Mouse (Mus musculus) midbrain, embryonic 10.5 days (tissue): ENCODE data around the gene Thap4. TPM values are rescaled to one million over a fixed set of nuclear protein-coding genes. Genes with fewer than 3 reads are reported as not detected.
"Not testable (repeated sequence)": the region's sequence is repeated elsewhere in the genome, so short reads cannot be mapped to it uniquely, and the experiment has no call there.

Experiments
- DNase-seq: peaks from one replicate; pipeline ENCODE4 v3.0.0-alpha.2; 2017; ENCODE audit warnings: low spot score
- H3K27ac ChIP-seq: fragments of 300-500 bp; sonication (generic); replicated peaks from 2 replicates; pipeline ENCODE4 v1.5.1; 2016; ENCODE audit warnings: mild to moderate bottlenecking
- H3K27me3 ChIP-seq: fragments of 300-500 bp; sonication (generic); 2 replicates; pipeline ENCODE4 v1.6.1; 2016; ENCODE audit warnings: low read depth, mild to moderate bottlenecking; ENCODE audit not compliant: poor library complexity, severe bottlenecking
- H3K36me3 ChIP-seq: fragments of 300-500 bp; sonication (generic); 2 replicates; pipeline ENCODE4 v1.6.1; 2016; ENCODE audit warnings: mild to moderate bottlenecking, moderate library complexity
- H3K4me1 ChIP-seq: fragments of 300-500 bp; sonication (generic); 2 replicates; pipeline ENCODE4 v1.6.1; 2016
- H3K4me3 ChIP-seq: fragments of 300-500 bp; sonication (generic); 2 replicates; pipeline ENCODE4 v1.5.1; 2016; ENCODE audit warnings: mild to moderate bottlenecking, moderate library complexity
- H3K9me3 ChIP-seq: fragments of 300-500 bp; sonication (generic); replicated peaks from 2 replicates; pipeline ENCODE4 v1.6.1; 2016; ENCODE audit warnings: mild to moderate bottlenecking
- WGBS: fragments of 180-500 bp; shearing (Covaris S2); methylation state at CpG from one replicate; pipeline ENCODE4 v1.1.7; 2016; 5-methylcytosine and 5-hydroxymethylcytosine counted together
- polyA plus RNA-seq: library from polyadenylated mRNA; unstranded; fragments of >200 nt; fragmentation: Nextera tagmentation; extraction: Ambion mirVana; gene quantifications from 2 replicates; pipeline ENCODE4 v1.2.1, GENCODE M21; 2016

The Thap4 gene
- polyA plus RNA-seq, 1 experiment from 2014 or later: 47.8 TPM

GRCm38 (mm10) chr1:93685401-93686244 is 69.0 kb downstream of the Thap4 start, which contains the start of gene Bok:
TSS of gene Bok (plus strand) at chr1:93685660.
- Histone ChIP-seq H3K36me3 (peaks cover 9% of the 10 kb centered on the region), H3K27me3 (peaks cover 44% of the 10 kb centered on the region), H3K27ac (peak within 1 kb of the TSS; percentile 86), H3K4me3 (peak within 1 kb of the TSS; percentile 67), H3K4me1 (peaks cover 22% of the 10 kb centered on the region), H3K9me3 (peaks cover 5% of the 10 kb centered on the region; the same call in 1 of the 2 replicates)
- peak; percentile 72 for DNase-seq
- WGBS: under 1% methylated on average over 78 of the region's 78 CpGs

DNA sequence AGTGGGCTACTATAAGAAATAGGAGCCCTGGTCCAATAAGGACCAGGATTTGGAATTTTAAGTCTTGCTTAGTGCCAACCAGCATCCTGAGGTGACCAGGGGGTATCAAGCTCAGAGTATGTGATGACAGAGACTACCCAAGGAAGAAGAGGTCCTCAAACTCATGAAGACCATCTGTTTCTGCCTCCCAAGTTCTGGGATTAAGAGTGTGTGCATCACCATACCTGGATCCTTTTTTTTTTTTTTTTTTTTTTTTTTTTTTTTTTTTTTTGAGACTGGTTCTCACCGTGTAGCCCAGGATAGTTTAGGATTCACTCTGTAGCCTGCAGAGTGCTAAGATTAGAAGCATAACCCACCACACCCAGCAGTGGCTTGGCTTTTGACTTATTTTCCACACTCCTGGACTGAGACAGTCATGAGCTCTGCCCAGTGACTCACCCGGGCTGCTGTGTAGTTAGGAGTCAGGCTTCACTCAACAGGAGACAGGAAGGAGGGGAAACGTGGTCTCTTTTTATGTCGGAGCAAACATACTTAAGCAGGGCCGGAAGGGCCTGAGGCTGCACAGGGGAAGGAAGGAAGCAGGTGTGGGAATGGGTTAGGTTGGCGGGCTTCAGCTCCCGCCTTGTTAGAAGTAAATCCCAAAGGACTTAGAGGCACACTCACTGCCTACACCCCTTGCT is 74.6 kb downstream of the Thap4 start:
- peaks cover 5% of the 10 kb centered on the region; the same call in 1 of the 2 replicates for H3K9me3 ChIP-seq
- no peak overlapping the region for H3K4me3 ChIP-seq
- WGBS: 81% methylated on average over 7 of the region's 7 CpGs
- peaks cover 16% of the 10 kb centered on the region for H3K27me3 ChIP-seq
- DNase-seq: no peak
- H3K27ac ChIP-seq: no peak overlapping the region
- no peaks in the 10 kb centered on the region for H3K36me3 ChIP-seq
- no peaks in the 10 kb centered on the region for H3K4me1 ChIP-seq

DNA sequence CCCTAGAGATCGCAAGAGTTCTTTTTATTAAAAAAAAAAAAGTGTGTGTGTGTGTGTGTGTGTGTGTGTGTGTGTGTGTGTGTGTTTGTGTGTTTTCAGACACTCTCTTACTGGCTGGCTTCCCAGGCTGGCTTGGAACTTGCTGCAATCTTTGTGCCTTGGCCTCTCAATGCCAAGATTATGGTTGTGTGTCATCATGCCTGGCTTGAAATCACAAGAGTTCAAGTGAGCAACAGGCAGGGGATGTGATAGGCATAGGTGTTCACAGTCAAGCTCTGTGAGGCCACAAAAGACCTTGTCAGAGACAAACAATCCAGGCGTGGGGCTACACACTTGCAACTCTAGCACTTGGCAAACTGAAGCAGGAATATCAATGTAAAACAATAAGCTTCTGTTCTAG is 76.3 kb downstream of the Thap4 start:
- Histone ChIP-seq H3K27me3 (no peaks in the 10 kb centered on the region), H3K4me1 (no peaks in the 10 kb centered on the region), H3K9me3 (peaks cover 5% of the 10 kb centered on the region; the same call in 1 of the 2 replicates), H3K27ac (no peak overlapping the region), H3K36me3 (no peaks in the 10 kb centered on the region), H3K4me3 (no peak overlapping the region)
- 79% methylated on average over 2 of the region's 2 CpGs for WGBS
- no peak for DNase-seq

GRCm38 (mm10) chr1:93672682-93673081 is 82.0 kb downstream of the Thap4 start:
- Histone ChIP-seq H3K36me3 (no peaks in the 10 kb centered on the region), H3K27me3 (peaks cover 5% of the 10 kb centered on the region), H3K9me3 (no peaks in the 10 kb centered on the region), H3K4me1 (peaks cover 22% of the 10 kb centered on the region), H3K4me3 (no peak overlapping the region), H3K27ac (no peak overlapping the region)
- WGBS: 89% methylated on average over 5 of the region's 5 CpGs
- DNase-seq: no peak

DNA sequence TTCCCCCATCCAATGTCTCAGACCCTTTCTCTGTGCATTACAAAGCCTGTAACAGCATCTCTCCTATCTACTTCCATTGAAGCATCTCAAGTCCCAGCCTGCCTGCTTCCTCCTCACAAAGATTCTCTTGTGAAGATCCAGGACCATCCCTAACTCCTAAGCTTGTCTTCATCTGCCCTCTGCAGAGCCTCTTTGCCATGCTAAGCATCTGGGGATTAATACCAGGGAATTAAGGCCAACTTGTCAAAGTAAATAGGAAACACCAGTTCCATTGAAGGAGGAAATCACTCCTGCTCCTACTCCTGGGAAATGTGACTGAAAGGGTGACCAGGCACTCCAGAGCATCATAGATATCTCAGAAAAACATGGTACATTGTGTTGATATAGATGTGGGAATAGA is 84.7 kb downstream of the Thap4 start:
- H3K4me3 ChIP-seq: 0 out of 2 replicates have a peak overlapping the region, but pooled peaks have one; percentile 56
- H3K27ac ChIP-seq: 0 out of 2 replicates have a peak overlapping the region, but pooled peaks have one; percentile 88
- peaks cover 25% of the 10 kb centered on the region for H3K4me1 ChIP-seq
- H3K9me3 ChIP-seq: no peaks in the 10 kb centered on the region
- no peak for DNase-seq
- no peaks in the 10 kb centered on the region for H3K36me3 ChIP-seq
- peaks cover 5% of the 10 kb centered on the region for H3K27me3 ChIP-seq

DNA sequence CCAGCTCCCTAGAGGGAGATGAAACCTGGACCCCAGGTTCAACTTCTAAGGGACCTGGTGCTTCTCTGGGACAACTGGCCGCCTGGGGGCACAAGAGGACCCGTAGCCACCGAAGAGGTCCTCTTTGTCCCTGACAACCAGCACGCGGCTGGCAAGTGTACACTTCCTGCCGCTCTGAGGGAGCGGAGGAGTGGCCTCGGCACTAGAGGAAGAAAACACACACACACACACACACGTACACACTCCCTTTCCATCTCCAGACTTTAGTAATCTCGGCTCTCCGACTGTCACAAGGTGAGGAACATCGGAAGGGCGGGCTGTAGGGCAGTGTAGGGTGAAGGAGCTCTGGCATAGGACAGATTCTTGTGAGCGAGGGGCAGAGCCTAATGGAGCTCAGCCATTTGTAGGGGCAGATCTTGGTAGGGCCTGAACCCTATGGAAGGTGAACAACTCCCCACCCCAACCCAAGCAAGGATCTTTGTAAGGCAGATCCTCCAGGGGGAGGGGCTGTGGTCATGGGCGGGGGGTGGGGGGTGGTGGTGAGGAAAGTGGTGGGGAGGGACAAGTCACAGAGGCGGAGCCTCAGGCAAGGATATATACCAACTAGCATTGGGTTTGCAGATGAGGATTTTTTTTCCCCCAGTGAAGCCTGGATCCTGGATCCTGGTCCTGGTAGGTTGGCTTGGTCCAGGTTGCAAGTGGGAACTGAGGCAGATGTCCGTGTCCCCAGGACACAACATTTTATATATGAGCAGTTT is 85.7 kb downstream of the Thap4 start:
- peak; percentile 79 for DNase-seq
- Histone ChIP-seq H3K27me3 (peaks cover 5% of the 10 kb centered on the region), H3K4me1 (peaks cover 25% of the 10 kb centered on the region), H3K9me3 (no peaks in the 10 kb centered on the region), H3K36me3 (no peaks in the 10 kb centered on the region), H3K4me3 (peak overlapping the region; percentile 56), H3K27ac (peak overlapping the region; percentile 88)
- 8% methylated on average over 17 of the region's 17 CpGs for WGBS

GRCm38 (mm10) chr1:93667760-93668400 is 86.8 kb downstream of the Thap4 start:
- no peaks in the 10 kb centered on the region for H3K9me3 ChIP-seq
- H3K4me1 ChIP-seq: peaks cover 25% of the 10 kb centered on the region
- H3K4me3 ChIP-seq: 0 out of 2 replicates have a peak overlapping the region, but pooled peaks have one; percentile 4
- no peaks in the 10 kb centered on the region for H3K36me3 ChIP-seq
- DNase-seq: no peak
- peaks cover 5% of the 10 kb centered on the region for H3K27me3 ChIP-seq
- no peak overlapping the region for H3K27ac ChIP-seq
- 31% methylated on average over 13 of the region's 13 CpGs for WGBS

- not testable (repeated sequence) for H3K9me3 ChIP-seq, H3K4me3 ChIP-seq, H3K27me3 ChIP-seq, H3K27ac ChIP-seq, H3K36me3 ChIP-seq, DNase-seq, H3K4me1 ChIP-seq
These were observed 96.1 kb downstream of the Thap4 start, which contains the start of gene Stk25 for GRCm38 (mm10) chr1:93658559-93658958. TSS of gene Stk25 (minus strand) at chr1:93658659.

DNA sequence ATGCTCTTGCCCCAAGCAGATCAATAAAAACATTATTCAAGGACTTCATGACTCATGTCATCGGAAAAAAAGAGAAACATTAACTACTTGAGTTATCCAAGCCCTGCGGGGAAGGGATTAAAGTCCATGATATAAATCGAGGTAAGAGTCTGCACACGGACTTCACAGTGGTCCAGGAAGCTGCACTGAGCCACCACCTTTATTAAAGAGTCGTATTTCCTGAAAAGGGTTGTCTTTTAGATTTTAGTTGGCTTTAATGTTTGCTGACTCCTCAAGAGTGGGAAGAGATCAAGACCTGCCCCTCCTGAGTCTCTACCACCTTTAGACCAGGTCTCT is 97.7 kb downstream of the Thap4 start:
- Histone ChIP-seq H3K4me3 (no peak overlapping the region), H3K27ac (no peak overlapping the region), H3K27me3 (no peaks in the 10 kb centered on the region), H3K9me3 (peaks cover 2% of the 10 kb centered on the region; the same call in 1 of the 2 replicates), H3K36me3 (no peaks in the 10 kb centered on the region), H3K4me1 (0 out of 2 replicates have a peak, but pooled peaks cover 2% of the 10 kb centered on the region)
- no peak for DNase-seq
- 83% methylated on average over 5 of the region's 5 CpGs for WGBS

DNA sequence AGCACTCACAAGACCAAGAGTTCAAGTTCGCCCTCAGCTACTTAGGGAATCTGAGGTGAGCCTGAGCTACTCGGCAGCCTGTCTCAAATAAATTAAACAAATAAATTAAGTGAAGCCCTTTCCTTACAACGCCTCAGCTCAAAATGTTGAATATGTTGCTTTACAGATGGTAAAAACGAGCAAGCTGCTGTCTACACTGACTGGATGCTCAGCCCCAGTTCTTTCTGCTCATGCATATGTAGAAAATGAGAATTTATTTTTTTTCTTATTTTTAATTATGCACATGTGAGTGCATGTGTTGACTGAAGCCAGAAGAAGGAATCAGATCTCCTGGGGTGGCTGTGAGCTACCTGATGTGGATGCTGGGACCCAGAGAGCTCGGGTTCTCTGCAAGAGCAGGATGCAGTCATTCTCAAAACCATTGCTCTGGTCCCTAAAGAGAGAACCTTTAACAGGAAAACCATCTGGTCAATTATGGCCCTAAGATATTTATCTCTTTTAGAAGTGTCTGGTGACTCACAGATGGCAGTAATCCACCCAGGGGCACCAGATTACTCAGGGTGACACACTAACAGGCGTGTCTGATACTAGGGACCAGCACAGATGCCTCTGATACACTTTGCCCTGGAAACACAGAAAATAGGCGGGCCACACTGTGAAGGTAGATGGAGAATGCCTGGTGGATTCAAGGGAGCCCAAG is 98.2 kb downstream of the Thap4 start:
- Histone ChIP-seq H3K4me1 (0 out of 2 replicates have a peak, but pooled peaks cover 2% of the 10 kb centered on the region), H3K36me3 (no peaks in the 10 kb centered on the region), H3K4me3 (no peak overlapping the region), H3K9me3 (peaks cover 7% of the 10 kb centered on the region), H3K27ac (no peak overlapping the region), H3K27me3 (no peaks in the 10 kb centered on the region)
- no peak for DNase-seq
- WGBS: 79% methylated on average over 7 of the region's 7 CpGs

- Histone ChIP-seq H3K4me3 (no peak overlapping the region), H3K27ac (no peak overlapping the region), H3K9me3 (peaks cover 8% of the 10 kb centered on the region), H3K27me3 (no peaks in the 10 kb centered on the region), H3K4me1 (0 out of 2 replicates have a peak, but pooled peaks cover 2% of the 10 kb centered on the region), H3K36me3 (no peaks in the 10 kb centered on the region)
- no peak for DNase-seq
- 90% methylated on average over 2 of the region's 2 CpGs for WGBS
These were observed 99.9 kb downstream of the Thap4 start for GRCm38 (mm10) chr1:93654798-93655197.
